Mouse (Mus musculus): ENCODE measurements around the gene Cngb1. TPM values are rescaled to one million over a fixed set of nuclear protein-coding genes. Genes with fewer than 3 reads are reported as not detected.
A peak's percentile ranks its signal among the peaks of the same experiment; 100 is the strongest.

Gene Cngb1
- total RNA-seq, 2 experiments from 2014 or later: 0.58 to 0.71 TPM

GRCm38 (mm10) chr8:95330367-95330766, 24.0 kb upstream of the Cngb1 start:
- intact Hi-C loops (cut with DNase I): loop anchor here (2.0 kb wide), 1 partner anchor 76 kb away; no protein-coding TSS in a partner anchor
- DNase-seq (ENCODE audit: extremely low spot score in 1 of 2, low spot score in 2 of 2): no peak

GRCm38 (mm10) chr8:95327866-95328465, 21.6 kb upstream of the Cngb1 start:
- intact Hi-C loops (cut with DNase I): no loop called here
- no peak for DNase-seq (ENCODE audit: extremely low spot score in 1 of 2, low spot score in 2 of 2)

GRCm38 (mm10) chr8:95326822-95327221, 20.4 kb upstream of the Cngb1 start:
- DNase-seq (ENCODE audit: extremely low spot score in 1 of 2, low spot score in 2 of 2): no peak
- intact Hi-C loops (cut with DNase I): no loop called here

GRCm38 (mm10) chr8:95324646-95325045, 18.3 kb upstream of the Cngb1 start:
- intact Hi-C loops (cut with DNase I): no loop called here
- no peak for DNase-seq (ENCODE audit: extremely low spot score in 1 of 2, low spot score in 2 of 2)

GRCm38 (mm10) chr8:95323201-95323600, 16.8 kb upstream of the Cngb1 start:
- no peak for DNase-seq (ENCODE audit: extremely low spot score in 1 of 2, low spot score in 2 of 2)
- intact Hi-C loops (cut with DNase I): no loop called here

GRCm38 (mm10) chr8:95320224-95321139, 14.1 kb upstream of the Cngb1 start:
- DNase-seq (ENCODE audit: extremely low spot score in 1 of 2, low spot score in 2 of 2): peak in 1 of 2 experiments; percentile 68
- intact Hi-C loops (cut with DNase I): no loop called here

- intact Hi-C loops (cut with DNase I): loop anchor here (10.0 kb wide), 1 partner anchor 211 kb away; no protein-coding TSS in a partner anchor
- no peak for DNase-seq (ENCODE audit: extremely low spot score in 1 of 2, low spot score in 2 of 2)
Observed at GRCm38 (mm10) chr8:95315350-95315749, 9.0 kb upstream of the Cngb1 start.

- no peak for DNase-seq (ENCODE audit: extremely low spot score in 1 of 2, low spot score in 2 of 2)
- intact Hi-C loops (cut with DNase I): loop anchor here (10.0 kb wide), 1 partner anchor 210 kb away; no protein-coding TSS in a partner anchor
Observed at GRCm38 (mm10) chr8:95314707-95315106, 8.3 kb upstream of the Cngb1 start.

GRCm38 (mm10) chr8:95313857-95314256, 7.5 kb upstream of the Cngb1 start:
- intact Hi-C loops (cut with DNase I): loop anchor here (10.0 kb wide), 1 partner anchor 209 kb away; no protein-coding TSS in a partner anchor
- no peak for DNase-seq (ENCODE audit: extremely low spot score in 1 of 2, low spot score in 2 of 2)

GRCm38 (mm10) chr8:95312836-95313235, 6.5 kb upstream of the Cngb1 start:
- DNase-seq (ENCODE audit: extremely low spot score in 1 of 2, low spot score in 2 of 2): peak in 1 of 2 experiments; percentile 63
- intact Hi-C loops (cut with DNase I): loop anchor here (10.0 kb wide), 1 partner anchor 208 kb away; no protein-coding TSS in a partner anchor

- no peak for DNase-seq (ENCODE audit: extremely low spot score in 1 of 2, low spot score in 2 of 2)
- intact Hi-C loops (cut with DNase I): loop anchor here (10.0 kb wide), 1 partner anchor 206 kb away; no protein-coding TSS in a partner anchor
Observed at GRCm38 (mm10) chr8:95310342-95310970, 4.1 kb upstream of the Cngb1 start, which contains the start of gene Tepp. TSS of gene Tepp (plus strand) at chr8:95310566.

GRCm38 (mm10) chr8:95305526-95305925, 859 bp downstream of the Cngb1 start:
- intact Hi-C loops (cut with DNase I): no loop called here

GRCm38 (mm10) chr8:95302410-95302809, 4.0 kb downstream of the Cngb1 start:
- no peak for DNase-seq (ENCODE audit: extremely low spot score in 1 of 2, low spot score in 2 of 2)
- intact Hi-C loops (cut with DNase I): no loop called here

More at GRCm38 (mm10) chr8:95305526-95305925, 859 bp downstream of the Cngb1 start:
- DNase-seq (ENCODE audit: extremely low spot score in 1 of 2, low spot score in 2 of 2): no peak

- DNase-seq (ENCODE audit: extremely low spot score in 1 of 2, low spot score in 2 of 2): peak in 1 of 2 experiments; percentile 67
- intact Hi-C loops (cut with DNase I): no loop called here
Observed at GRCm38 (mm10) chr8:95293891-95294290, 12.5 kb downstream of the Cngb1 start.

GRCm38 (mm10) chr8:95293172-95293571, 13.2 kb downstream of the Cngb1 start:
- DNase-seq (ENCODE audit: extremely low spot score in 1 of 2, low spot score in 2 of 2): peak in 1 of 2 experiments; percentile 90
- intact Hi-C loops (cut with DNase I): no loop called here

- no peak for DNase-seq (ENCODE audit: extremely low spot score in 1 of 2, low spot score in 2 of 2)
- intact Hi-C loops (cut with DNase I): no loop called here
Observed at GRCm38 (mm10) chr8:95289066-95289650, 17.2 kb downstream of the Cngb1 start.

- intact Hi-C loops (cut with DNase I): no loop called here
- DNase-seq (ENCODE audit: extremely low spot score in 1 of 2, low spot score in 2 of 2): peak in 1 of 2 experiments; percentile 9
Observed at GRCm38 (mm10) chr8:95281493-95281892, 24.9 kb downstream of the Cngb1 start.

GRCm38 (mm10) chr8:95272871-95273270, 33.5 kb downstream of the Cngb1 start:
- DNase-seq (ENCODE audit: extremely low spot score in 1 of 2, low spot score in 2 of 2): peak in 1 of 2 experiments; percentile 71
- intact Hi-C loops (cut with DNase I): no loop called here

- intact Hi-C loops (cut with DNase I): no loop called here
- no peak for DNase-seq (ENCODE audit: extremely low spot score in 1 of 2, low spot score in 2 of 2)
Observed at GRCm38 (mm10) chr8:95271841-95272240, 34.5 kb downstream of the Cngb1 start.
